Mouse (Mus musculus): ENCODE data around the gene Cryga. TPM values are rescaled to one million over a fixed set of nuclear protein-coding genes. Genes with fewer than 3 reads are reported as not detected.

Cryga gene
- total RNA-seq (2021) (not detected), polyA plus RNA-seq (2012; rRNA removed) (not detected in 2 replicates)
- long read RNA-seq, result 0 reads

DNA sequence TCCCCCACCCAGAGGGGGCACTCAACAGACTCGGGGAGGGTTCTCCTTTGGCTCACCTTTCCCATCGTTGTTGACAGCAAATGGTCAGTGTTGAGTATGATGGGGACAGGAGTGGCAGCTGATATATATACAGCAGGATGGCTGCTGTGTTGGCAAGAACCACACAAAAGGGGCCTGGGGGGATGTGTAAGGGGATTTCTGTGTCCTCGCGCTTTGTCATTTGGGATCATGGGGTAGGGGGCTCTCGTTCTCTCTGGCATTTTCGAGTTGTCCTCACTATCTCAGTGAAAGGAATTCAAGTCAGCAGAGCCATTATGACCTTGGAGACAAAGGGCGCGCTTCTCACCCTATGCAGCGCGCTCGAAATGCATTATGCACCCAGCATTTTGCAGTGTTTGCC, at the start of gene Cryga:
Gene Cryga (minus strand): TSS at position 101 of the 400 bp plus-strand sequence.
- H3K27me3 ChIP-seq (ENCODE audit: control insufficient read depth, insufficient read depth, low read length), result no peaks in the 10 kb centered on the region
- no peaks in the 10 kb centered on the region for H3K4me1 ChIP-seq (ENCODE audit: control insufficient read depth, insufficient read depth, low read length)
- H3K36me3 ChIP-seq (ENCODE audit: control insufficient read depth, insufficient read depth, low read length), result no peaks in the 10 kb centered on the region
- H3K79me2 ChIP-seq (replicated peaks; ENCODE audit: control insufficient read depth, insufficient read depth, low read length), result no peaks in the 10 kb centered on the region
- H3K4me3 ChIP-seq, result no peak within 1 kb of the TSS
- no peak within 1 kb of the TSS for H3K27ac ChIP-seq
- WGBS, result 83% methylated on average over 11 of the region's 11 CpGs
- H3K9ac ChIP-seq (ENCODE audit: low read depth, low read length), result no peak within 1 kb of the TSS
- no peak for TF ChIP-seq POLR2A (IDR thresholded peaks at IDR 0.05; ENCODE audit: insufficient read depth, low read depth, low read length)
- no peak for TF ChIP-seq CTCF (IDR thresholded peaks at IDR 0.05)
- TF ChIP-seq EP300 (IDR thresholded peaks at IDR 0.05; ENCODE audit: insufficient read depth, low read depth, low read length), result no peak
- no peak for DNase-seq
- intact Hi-C loops (cut with DNase I), result no loop called here

DNA sequence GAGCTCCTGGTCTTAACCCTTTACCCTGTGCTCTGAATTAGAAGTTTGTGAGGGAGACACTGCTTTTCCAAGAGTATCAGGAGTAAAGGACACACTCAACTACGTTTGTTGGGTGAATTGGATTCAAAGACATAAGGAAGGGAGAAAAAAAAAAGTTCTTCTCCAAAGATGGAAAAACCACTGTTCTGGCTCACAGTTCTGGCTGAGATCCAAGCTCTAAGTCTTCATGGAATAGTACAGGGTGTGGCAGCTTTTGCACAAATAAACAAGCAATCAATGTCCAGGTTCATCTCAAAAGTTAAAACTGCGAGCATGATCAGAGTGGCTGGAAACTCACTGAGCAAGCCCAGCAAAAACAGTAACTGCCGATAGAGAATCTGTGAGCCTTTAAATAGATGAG, 44.8 kb upstream of the Cryga start:
- no peaks in the 10 kb centered on the region for H3K36me3 ChIP-seq (ENCODE audit: control insufficient read depth, insufficient read depth, low read length)
- H3K4me1 ChIP-seq (ENCODE audit: control insufficient read depth, insufficient read depth, low read length), result no peaks in the 10 kb centered on the region
- no peaks in the 10 kb centered on the region for H3K79me2 ChIP-seq (replicated peaks; ENCODE audit: control insufficient read depth, insufficient read depth, low read length)
- DNase-seq, result no peak
- H3K9ac ChIP-seq (ENCODE audit: low read depth, low read length), result no peak overlapping the region
- H3K27ac ChIP-seq, result no peak overlapping the region
- no peak overlapping the region for H3K4me3 ChIP-seq
- no peaks in the 10 kb centered on the region for H3K27me3 ChIP-seq (ENCODE audit: control insufficient read depth, insufficient read depth, low read length)
- intact Hi-C loops (cut with DNase I), result no loop called here
- WGBS, result 51% methylated on average over 3 of the region's 3 CpGs
- TF ChIP-seq EP300 (IDR thresholded peaks at IDR 0.05; ENCODE audit: insufficient read depth, low read depth, low read length) (no peak), POLR2A (IDR thresholded peaks at IDR 0.05; ENCODE audit: insufficient read depth, low read depth, low read length) (no peak), CTCF (IDR thresholded peaks at IDR 0.05) (no peak)

GRCm38 (mm10) chr1:65147326-65147725, 44.2 kb upstream of the Cryga start:
- no peaks in the 10 kb centered on the region for H3K27me3 ChIP-seq (ENCODE audit: control insufficient read depth, insufficient read depth, low read length)
- no peaks in the 10 kb centered on the region for H3K4me1 ChIP-seq (ENCODE audit: control insufficient read depth, insufficient read depth, low read length)
- no peak for DNase-seq
- no peaks in the 10 kb centered on the region for H3K36me3 ChIP-seq (ENCODE audit: control insufficient read depth, insufficient read depth, low read length)
- intact Hi-C loops (cut with DNase I), result no loop called here
- no peak overlapping the region for H3K9ac ChIP-seq (ENCODE audit: low read depth, low read length)
- H3K4me3 ChIP-seq, result no peak overlapping the region
- no peaks in the 10 kb centered on the region for H3K79me2 ChIP-seq (replicated peaks; ENCODE audit: control insufficient read depth, insufficient read depth, low read length)
- WGBS, result 88% methylated on average over 5 of the region's 5 CpGs
- TF ChIP-seq EP300 (IDR thresholded peaks at IDR 0.05; ENCODE audit: insufficient read depth, low read depth, low read length), result no peak
- H3K27ac ChIP-seq, result no peak overlapping the region

- Histone ChIP-seq H3K79me2 (replicated peaks; ENCODE audit: control insufficient read depth, insufficient read depth, low read length) (no peaks in the 10 kb centered on the region), H3K27ac (no peak overlapping the region), H3K9ac (ENCODE audit: low read depth, low read length) (no peak overlapping the region), H3K36me3 (ENCODE audit: control insufficient read depth, insufficient read depth, low read length) (no peaks in the 10 kb centered on the region), H3K27me3 (ENCODE audit: control insufficient read depth, insufficient read depth, low read length) (no peaks in the 10 kb centered on the region), H3K4me1 (ENCODE audit: control insufficient read depth, insufficient read depth, low read length) (no peaks in the 10 kb centered on the region), H3K4me3 (no peak overlapping the region)
- DNase-seq, result no peak
- TF ChIP-seq EP300 (IDR thresholded peaks at IDR 0.05; ENCODE audit: insufficient read depth, low read depth, low read length), result no peak
- TF ChIP-seq POLR2A (IDR thresholded peaks at IDR 0.05; ENCODE audit: insufficient read depth, low read depth, low read length), result no peak
- TF ChIP-seq CTCF (IDR thresholded peaks at IDR 0.05), result no peak
- 25% methylated on average over 2 of the region's 2 CpGs for WGBS
- intact Hi-C loops (cut with DNase I), result no loop called here
Observed at GRCm38 (mm10) chr1:65146601-65147000, 43.4 kb upstream of the Cryga start.

GRCm38 (mm10) chr1:65144783-65145182, 41.6 kb upstream of the Cryga start:
- WGBS, result 90% methylated on average over 2 of the region's 2 CpGs
- no peak overlapping the region for H3K27ac ChIP-seq
- no peaks in the 10 kb centered on the region for H3K79me2 ChIP-seq (replicated peaks; ENCODE audit: control insufficient read depth, insufficient read depth, low read length)
- intact Hi-C loops (cut with DNase I), result no loop called here
- no peaks in the 10 kb centered on the region for H3K36me3 ChIP-seq (ENCODE audit: control insufficient read depth, insufficient read depth, low read length)
- DNase-seq, result no peak
- H3K27me3 ChIP-seq (ENCODE audit: control insufficient read depth, insufficient read depth, low read length), result no peaks in the 10 kb centered on the region
- no peaks in the 10 kb centered on the region for H3K4me1 ChIP-seq (ENCODE audit: control insufficient read depth, insufficient read depth, low read length)
- no peak for TF ChIP-seq CTCF (IDR thresholded peaks at IDR 0.05)
- no peak overlapping the region for H3K9ac ChIP-seq (ENCODE audit: low read depth, low read length)
- H3K4me3 ChIP-seq, result no peak overlapping the region

- intact Hi-C loops (cut with DNase I), result no loop called here
- no peaks in the 10 kb centered on the region for H3K79me2 ChIP-seq (replicated peaks; ENCODE audit: control insufficient read depth, insufficient read depth, low read length)
- no peak overlapping the region for H3K4me3 ChIP-seq
- no peak for DNase-seq
- H3K27me3 ChIP-seq (ENCODE audit: control insufficient read depth, insufficient read depth, low read length), result no peaks in the 10 kb centered on the region
- H3K4me1 ChIP-seq (ENCODE audit: control insufficient read depth, insufficient read depth, low read length), result no peaks in the 10 kb centered on the region
- 79% methylated on average over 6 of the region's 6 CpGs for WGBS
- no peak overlapping the region for H3K9ac ChIP-seq (ENCODE audit: low read depth, low read length)
- no peak overlapping the region for H3K27ac ChIP-seq
- TF ChIP-seq POLR2A (IDR thresholded peaks at IDR 0.05; ENCODE audit: insufficient read depth, low read depth, low read length), result no peak
- TF ChIP-seq EP300 (IDR thresholded peaks at IDR 0.05; ENCODE audit: insufficient read depth, low read depth, low read length), result no peak
- no peak for TF ChIP-seq CTCF (IDR thresholded peaks at IDR 0.05)
- no peaks in the 10 kb centered on the region for H3K36me3 ChIP-seq (ENCODE audit: control insufficient read depth, insufficient read depth, low read length)
Observed at GRCm38 (mm10) chr1:65137560-65137959, 34.4 kb upstream of the Cryga start.

All from heart, adult 2 months (tissue).